Mouse (Mus musculus): Measurements from ENCODE around the gene Rubcn. TPM values are rescaled to one million over a fixed set of nuclear protein-coding genes. Genes with fewer than 3 reads are reported as not detected.

Gene Rubcn
- total and polyA plus RNA-seq, 3 experiments: 27.7 to 40.4 (median 28.0) TPM

DNA sequence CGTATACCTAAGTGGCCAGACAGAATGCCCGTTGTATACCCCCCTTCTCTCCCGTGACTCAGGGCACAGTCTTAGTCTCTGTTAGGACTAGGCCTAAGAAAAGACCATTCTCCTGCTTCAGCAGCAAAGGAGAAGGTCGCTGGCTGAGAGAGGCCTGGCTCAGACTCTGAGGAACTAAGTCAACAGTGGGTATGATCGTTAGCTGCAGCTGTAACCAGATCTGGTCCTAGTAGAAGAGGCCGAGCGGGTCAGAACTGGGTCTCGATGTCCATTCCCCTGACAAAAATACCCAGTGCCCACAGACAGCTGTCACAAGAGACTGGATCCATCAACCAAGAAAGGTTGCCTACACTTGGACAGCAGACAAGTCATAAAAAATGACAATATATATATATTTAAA lies 54.1 kb downstream of the Rubcn start:
- DNase-seq (ENCODE audit: extremely low read depth): no peak
- Histone ChIP-seq H3K9ac (ENCODE audit: insufficient read depth, low read depth) (no peak overlapping the region), H3K27ac (ENCODE audit: insufficient read depth, low read depth) (peak overlapping the region; percentile 19; the same call in 1 of the 2 replicates), H3K4me2 (ENCODE audit: insufficient read depth, low read depth, poor library complexity, severe bottlenecking) (no peak overlapping the region), H3K36me3 (replicated peaks in 1 of 2; ENCODE audit: control insufficient read depth in 1 of 2, insufficient read depth in 1 of 2, low read length in 1 of 2) (peaks cover 35 to 75% of the 10 kb centered on the region in 2 experiments), H3K4me1 (ENCODE audit: control insufficient read depth in 1 of 2, insufficient read depth in 2 of 2) (peaks cover 16 to 26% of the 10 kb centered on the region in 2 experiments), H3K4me3 (replicated peaks in 1 of 3; ENCODE audit: low read depth in 2 of 3, low read length in 2 of 3, poor library complexity in 1 of 3) (no peak overlapping the region), H3K9me3 (replicated peaks; ENCODE audit: low read length) (no peaks in the 10 kb centered on the region), H3K27me3 (replicated peaks) (no peaks in the 10 kb centered on the region), H3K79me2 (replicated peaks; ENCODE audit: control insufficient read depth, extremely low read depth, insufficient read depth, poor library complexity, severe bottlenecking) (no peaks in the 10 kb centered on the region)
- TF ChIP-seq TBP (conservative IDR thresholded peaks at IDR 0.05; ENCODE audit: low read depth, low read length) (no peak), POLR2AphosphoS2 (IDR thresholded peaks at IDR 0.05; ENCODE audit: low read depth, low read length) (no peak)
- in situ Hi-C loops (cut with MboI; ENCODE audit: low pct_ligation_motif_present, low pct_unique_long_range_greater_than_20kb, low sequenced_read_pairs) (no loop called here), dilution Hi-C loops (cut with MboI; ENCODE audit: extremely low pct_ligation_motif_present, extremely low pct_unique_long_range_greater_than_20kb, low sequenced_read_pairs) (no loop called here)

- H3K36me3 ChIP-seq (replicated peaks in 1 of 2; ENCODE audit: control insufficient read depth in 1 of 2, insufficient read depth in 1 of 2, low read length in 1 of 2): peaks cover 35 to 69% of the 10 kb centered on the region in 2 experiments
- no peak overlapping the region for H3K4me3 ChIP-seq (replicated peaks in 1 of 3; ENCODE audit: low read depth in 2 of 3, low read length in 2 of 3, poor library complexity in 1 of 3)
- H3K27me3 ChIP-seq (replicated peaks): no peaks in the 10 kb centered on the region
- peak overlapping the region; percentile 48; the same call in 1 of the 2 replicates for H3K4me2 ChIP-seq (ENCODE audit: insufficient read depth, low read depth, poor library complexity, severe bottlenecking)
- in situ Hi-C loops (cut with MboI; ENCODE audit: low pct_ligation_motif_present, low pct_unique_long_range_greater_than_20kb, low sequenced_read_pairs) (no loop called here), dilution Hi-C loops (cut with MboI; ENCODE audit: extremely low pct_ligation_motif_present, extremely low pct_unique_long_range_greater_than_20kb, low sequenced_read_pairs) (no loop called here)
- peaks cover 16 to 26% of the 10 kb centered on the region in 2 experiments for H3K4me1 ChIP-seq (ENCODE audit: control insufficient read depth in 1 of 2, insufficient read depth in 2 of 2)
- no peaks in the 10 kb centered on the region for H3K9me3 ChIP-seq (replicated peaks; ENCODE audit: low read length)
- peak; percentile 65 for DNase-seq (ENCODE audit: extremely low read depth)
- no peak overlapping the region for H3K9ac ChIP-seq (ENCODE audit: insufficient read depth, low read depth)
- H3K27ac ChIP-seq (ENCODE audit: insufficient read depth, low read depth): peak overlapping the region; percentile 19; the same call in 1 of the 2 replicates
- no peaks in the 10 kb centered on the region for H3K79me2 ChIP-seq (replicated peaks; ENCODE audit: control insufficient read depth, extremely low read depth, insufficient read depth, poor library complexity, severe bottlenecking)
- no peak for TF ChIP-seq MXI1 (IDR thresholded peaks at IDR 0.05; ENCODE audit: low read depth, low read length)
- TF ChIP-seq CHD1 (IDR thresholded peaks at IDR 0.05; ENCODE audit: low read depth, low read length): peak; percentile 52; the same call in 1 of the 2 replicates
- TF ChIP-seq ELF1 (IDR thresholded peaks at IDR 0.05; ENCODE audit: low read depth, low read length): peak; percentile 33; the same call in 1 of the 2 replicates
- peak; percentile 53 for TF ChIP-seq ETS1 (conservative IDR thresholded peaks at IDR 0.05; ENCODE audit: low read depth, low read length)
- TF ChIP-seq USF1 (IDR thresholded peaks at IDR 0.05; ENCODE audit: low read depth, low read length): no peak
- peak; percentile 88 for TF ChIP-seq JUN (IDR thresholded peaks at IDR 0.05; ENCODE audit: insufficient read depth, low read depth, low read length)
- no peak for TF ChIP-seq POLR2AphosphoS2 (IDR thresholded peaks at IDR 0.05; ENCODE audit: low read depth, low read length)
- peak; percentile 93 for TF ChIP-seq EP300 (IDR thresholded peaks at IDR 0.05; ENCODE audit: low read length)
- no peak for TF ChIP-seq MAFK (IDR thresholded peaks at IDR 0.05; ENCODE audit: insufficient replicate concordance, low read length)
- peak; percentile 58; the same call in 1 of the 2 replicates for TF ChIP-seq MYC (IDR thresholded peaks at IDR 0.05; ENCODE audit: low read depth, low read length)
- TF ChIP-seq E2F4 (IDR thresholded peaks at IDR 0.05; ENCODE audit: insufficient replicate concordance, low read depth, low read length): no peak
- TF ChIP-seq MEF2A (IDR thresholded peaks at IDR 0.05; ENCODE audit: borderline replicate concordance, low read depth, low read length): 0 out of 2 replicates have a peak, but pooled peaks have one; percentile 64
- 0 out of 2 replicates have a peak, but pooled peaks have one; percentile 10 for TF ChIP-seq POLR2A (IDR thresholded peaks at IDR 0.05; ENCODE audit: low read depth, low read length)
- TF ChIP-seq JUND (conservative IDR thresholded peaks at IDR 0.05; ENCODE audit: low read depth, low read length): peak; percentile 91
- no peak; the same call in 1 of the 2 replicates for TF ChIP-seq RAD21 (IDR thresholded peaks at IDR 0.05; ENCODE audit: low read depth, low read length)
- TF ChIP-seq TCF12 (IDR thresholded peaks at IDR 0.05; ENCODE audit: low read depth, low read length): peak; percentile 69
- no peak for TF ChIP-seq TBP (conservative IDR thresholded peaks at IDR 0.05; ENCODE audit: low read depth, low read length)
- TF ChIP-seq BHLHE40 (IDR thresholded peaks at IDR 0.05; ENCODE audit: low read depth, low read length): peak; percentile 25
- TF ChIP-seq HCFC1 (IDR thresholded peaks at IDR 0.05; ENCODE audit: low read depth, low read length): peak; percentile 20; the same call in 1 of the 2 replicates
- TF ChIP-seq SIN3A (IDR thresholded peaks at IDR 0.05; ENCODE audit: low read length): peak; percentile 64; the same call in 1 of the 2 replicates
- peak; percentile 60; the same call in 1 of the 2 replicates for TF ChIP-seq CHD2 (IDR thresholded peaks at IDR 0.05; ENCODE audit: low read length)
- peak; percentile 97 for TF ChIP-seq IRF4 (IDR thresholded peaks at IDR 0.05; ENCODE audit: low read depth, low read length)
- no peak for TF ChIP-seq NELFE (IDR thresholded peaks at IDR 0.05; ENCODE audit: low read depth, low read length)
- TF ChIP-seq MAZ (IDR thresholded peaks at IDR 0.05; ENCODE audit: low read depth, low read length): peak; percentile 43; the same call in 1 of the 2 replicates
Observed at GRCm38 (mm10) chr16:32822881-32823280, 54.7 kb downstream of the Rubcn start.
